In the genomic region with DNA sequence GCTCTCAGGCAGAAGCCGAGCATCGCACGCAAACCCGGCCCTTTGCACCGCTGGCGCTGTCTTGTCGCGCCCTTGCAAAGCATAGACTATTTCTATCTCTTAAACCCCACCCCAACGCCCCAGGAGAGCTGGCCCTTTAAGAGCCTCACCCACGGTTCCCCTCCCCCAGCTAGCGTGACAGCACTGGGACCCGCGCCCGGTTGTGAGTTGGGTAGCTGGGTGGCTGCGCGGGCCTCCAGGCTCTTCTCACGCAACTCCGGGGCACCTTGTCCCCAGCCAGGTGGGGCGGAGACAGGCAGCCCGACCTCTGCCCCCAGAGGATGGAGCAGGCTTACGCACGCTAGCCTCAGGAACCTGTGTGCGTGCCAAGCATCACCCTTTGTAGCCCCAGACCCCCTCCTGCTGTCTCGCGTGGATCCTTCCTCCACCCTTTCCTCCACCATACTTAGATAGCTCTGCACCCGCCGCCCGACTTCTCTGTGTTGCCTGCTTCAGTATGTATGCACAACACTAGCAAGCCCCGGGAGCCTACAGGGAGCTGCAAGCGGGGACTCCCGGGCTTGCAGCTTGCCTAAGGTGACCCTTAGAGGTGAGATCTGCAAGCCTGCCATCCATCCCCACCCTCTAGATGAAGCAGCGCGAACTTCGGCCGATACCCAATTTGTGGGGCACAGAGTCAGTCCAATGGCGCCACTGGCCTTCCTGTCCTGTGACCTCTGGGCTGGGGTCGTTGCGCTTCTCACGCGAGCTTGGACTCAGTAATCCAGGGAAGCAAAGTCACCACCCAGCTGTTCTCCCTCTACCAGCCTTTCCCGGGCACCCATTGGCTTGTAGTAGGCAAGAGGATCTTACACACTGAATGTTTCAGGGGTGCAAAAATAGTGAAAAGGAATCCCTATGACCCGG, we compare ENCODE assay signal across 8 mouse cellular contexts. TPM values are rescaled to one million over a fixed set of nuclear protein-coding genes. Genes with fewer than 3 reads are reported as not detected.
DNase-seq lines count a peak whose midpoint lies in the region; ATAC-seq and TF ChIP-seq lines count a peak whose summit lies in the region.
"Had no signal": no experiment of that assay in that cellular context is flagged by ENCODE, and none has a peak within 500 bp of the region (broad histone marks: within the 10 kb centered on the region; RNA-seq: fewer than 3 reads in every experiment).

No protein-coding gene starts in this region.

- peak; percentile 34 for TF ChIP-seq CTCF in intestine, postnatal 0 days (IDR thresholded peaks at IDR 0.05; ENCODE audit: low read depth)

- ATAC-seq in intestine, postnatal 0 days: peak; percentile 66
- ATAC-seq in stomach, embryonic 15.5 days (ENCODE audit: insufficient read depth, low FRiP score, low read depth): peak; percentile 15; the same call in 1 of the 2 replicates

- no peaks in the 10 kb centered on the region for H3K9me3 ChIP-seq in intestine, postnatal 0 days (ENCODE audit: control insufficient read depth)
- no peaks in the 10 kb centered on the region for H3K9me3 ChIP-seq in stomach, embryonic 15.5 days

- intact Hi-C loops in left cerebral cortex, postnatal 25 days (cut with DNase I): no loop called here

- H3K4me1 ChIP-seq in intestine, postnatal 0 days (replicated peaks; ENCODE audit: control insufficient read depth, insufficient read depth, low read length): no peaks in the 10 kb centered on the region
- H3K4me1 ChIP-seq in stomach, embryonic 15.5 days: peaks cover 10% of the 10 kb centered on the region

- WGBS in intestine, postnatal 0 days: 4% methylated on average over 42 of the region's 42 CpGs
- 2% methylated on average over 42 of the region's 42 CpGs for WGBS in stomach, embryonic 15.5 days

- H3K36me3 ChIP-seq in intestine, postnatal 0 days (ENCODE audit: control insufficient read depth, insufficient read depth): no peaks in the 10 kb centered on the region
- H3K36me3 ChIP-seq in stomach, embryonic 15.5 days: no peaks in the 10 kb centered on the region

- DNase-seq in brain, adult 2 months (ENCODE audit: low read depth, low spot score): peak; percentile 80
- DNase-seq in embryo, embryonic 11 days: peak; percentile 46
- DNase-seq in heart, adult 11 months: peak; percentile 94
- DNase-seq in left cerebral cortex, postnatal 25 days (ENCODE audit: low spot score in 2 of 2): peak; percentile 64 to 79
- DNase-seq in mesoderm, embryonic 11.5 days (ENCODE audit: low read depth, low spot score): peak; percentile 14

- no peaks in the 10 kb centered on the region for H3K27me3 ChIP-seq in intestine, postnatal 0 days (replicated peaks; ENCODE audit: control insufficient read depth, insufficient read depth, low read length)
- H3K27me3 ChIP-seq in stomach, embryonic 15.5 days (replicated peaks): peaks cover 27% of the 10 kb centered on the region

- no peak overlapping the region for H3K27ac ChIP-seq in intestine, postnatal 0 days (ENCODE audit: low read depth, low read length)
- H3K27ac ChIP-seq in stomach, embryonic 15.5 days: no peak overlapping the region
- H3K27ac ChIP-seq: macrophage had no signal

- H3K4me3 ChIP-seq in intestine, postnatal 0 days (ENCODE audit: low read depth, low read length): peak overlapping the region; percentile 37
- H3K4me3 ChIP-seq in stomach, embryonic 15.5 days (replicated peaks): peak overlapping the region; percentile 40

- H3K9ac ChIP-seq in intestine, postnatal 0 days (ENCODE audit: low read depth, low read length): peak overlapping the region; percentile 35; the same call in 1 of the 2 replicates
- H3K9ac ChIP-seq in stomach, embryonic 15.5 days: 0 out of 2 replicates have a peak overlapping the region, but pooled peaks have one; percentile 16

- H3K4me2 ChIP-seq in intestine, postnatal 0 days (replicated peaks; ENCODE audit: low read depth): peak overlapping the region; percentile 71
- peak overlapping the region; percentile 86 for H3K4me2 ChIP-seq in stomach, embryonic 15.5 days

RNA-seq across cellular contexts. Expression of a gene that starts 8.9 kb away (rescaled TPM):
- polyA plus RNA-seq in intestine, postnatal 0 days (2015; fragmentation: Nextera tagmentation; extraction: Ambion mirVana): 0.05 and 0.09 TPM in 2 replicates
- total RNA-seq in left cerebral cortex, postnatal 25 days (2021): under 1 TPM in 1 of 2 experiments, not detected in 1; 0.14 TPM
- polyA plus RNA-seq in stomach, embryonic 15.5 days (2015; fragmentation: Nextera tagmentation; extraction: Ambion mirVana): 0.05 TPM in 1 of 2 replicates, not detected in the other
- polyA plus RNA-seq: macrophage had no signal

RNA-seq across cellular contexts. Expression of a gene that starts 11.7 kb away (rescaled TPM):
- polyA plus RNA-seq in intestine, postnatal 0 days (2015; fragmentation: Nextera tagmentation; extraction: Ambion mirVana): 12.3 and 14.2 TPM in 2 replicates
- total RNA-seq in left cerebral cortex, postnatal 25 days (2021): 10 to 100 TPM; 12.9 to 13.5 TPM
- polyA plus RNA-seq in stomach, embryonic 15.5 days (2015; fragmentation: Nextera tagmentation; extraction: Ambion mirVana): 26.8 and 28.6 TPM in 2 replicates

RNA-seq across cellular contexts. Expression of a gene that starts 13.1 kb away (rescaled TPM):
- polyA plus RNA-seq in intestine, postnatal 0 days (2015; fragmentation: Nextera tagmentation; extraction: Ambion mirVana): not detected in 2 replicates
- total RNA-seq in left cerebral cortex, postnatal 25 days (2021): not detected
- polyA plus RNA-seq in stomach, embryonic 15.5 days (2015; fragmentation: Nextera tagmentation; extraction: Ambion mirVana): not detected in 2 replicates
- polyA plus RNA-seq: macrophage had no signal

RNA-seq across cellular contexts. Expression of a gene that starts 43.2 kb away (rescaled TPM):
- polyA plus RNA-seq in intestine, postnatal 0 days (2015; fragmentation: Nextera tagmentation; extraction: Ambion mirVana): 18.7 and 21.9 TPM in 2 replicates
- total RNA-seq in left cerebral cortex, postnatal 25 days (2021): 10 to 100 TPM; 35.8 to 37.8 TPM
- 29.6 and 29.8 TPM in 2 replicates for polyA plus RNA-seq in stomach, embryonic 15.5 days (2015; fragmentation: Nextera tagmentation; extraction: Ambion mirVana)

Comparison
In these comparisons a context has a peak if more than half of its experiments do, and no peak if none do; other contexts are left out.
1. DNase-seq: peak in every context shown above with its lines; median percentile 94 in heart, adult 11 months; 80 in brain, adult 2 months; 72 in left cerebral cortex, postnatal 25 days; 46 in embryo, embryonic 11 days; 14 in mesoderm, embryonic 11.5 days.